Mouse (Mus musculus): ENCODE results near the gene Ghdc. TPM values are rescaled to one million over a fixed set of nuclear protein-coding genes. Genes with fewer than 3 reads are reported as not detected.
A peak's percentile ranks its signal among the peaks of the same experiment; 100 is the strongest.

Gene Ghdc
- polyA plus RNA-seq, 1 experiment from 2014 or later, result 2.4 TPM

GRCm38 (mm10) chr11:100814498-100814897, 43.7 kb upstream of the Ghdc start:
- H3K27ac ChIP-seq (ENCODE audit: low read depth, low read length), result no peak overlapping the region
- H3K9me3 ChIP-seq (ENCODE audit: control insufficient read depth, low read length), result no peaks in the 10 kb centered on the region
- 78% methylated on average over 13 of the region's 13 CpGs for whole genome bisulfite sequencing
- no peak overlapping the region for H3K4me3 ChIP-seq (ENCODE audit: low read depth, low read length)
- no peaks in the 10 kb centered on the region for H3K27me3 ChIP-seq (ENCODE audit: control insufficient read depth, insufficient read depth, low read length)
- H3K4me2 ChIP-seq (ENCODE audit: low read depth), result no peak overlapping the region
- DNase-seq (ENCODE audit: low spot score) (no peak), ATAC-seq (ENCODE audit: insufficient read depth, low FRiP score, low TSS enrichment) (no peak)
- H3K4me1 ChIP-seq (ENCODE audit: control insufficient read depth, insufficient read depth, low read length), result no peaks in the 10 kb centered on the region; the same call in 1 of the 2 replicates
- no peaks in the 10 kb centered on the region for H3K36me3 ChIP-seq (ENCODE audit: control insufficient read depth, insufficient read depth, low read length)
- no peak overlapping the region for H3K9ac ChIP-seq (ENCODE audit: low read length)

- Histone ChIP-seq H3K27ac (ENCODE audit: low read depth, low read length) (no peak overlapping the region), H3K4me1 (ENCODE audit: control insufficient read depth, insufficient read depth, low read length) (no peaks in the 10 kb centered on the region), H3K9ac (ENCODE audit: low read length) (no peak overlapping the region), H3K36me3 (ENCODE audit: control insufficient read depth, insufficient read depth, low read length) (no peaks in the 10 kb centered on the region), H3K4me2 (ENCODE audit: low read depth) (no peak overlapping the region), H3K9me3 (ENCODE audit: control insufficient read depth, low read length) (no peaks in the 10 kb centered on the region), H3K27me3 (ENCODE audit: control insufficient read depth, insufficient read depth, low read length) (no peaks in the 10 kb centered on the region), H3K4me3 (ENCODE audit: low read depth, low read length) (no peak overlapping the region)
- 85% methylated on average over 2 of the region's 2 CpGs for WGBS
- no peak for DNase-seq (ENCODE audit: low spot score)
- ATAC-seq (ENCODE audit: insufficient read depth, low FRiP score, low TSS enrichment), result no peak
Observed at GRCm38 (mm10) chr11:100811132-100811531, 40.4 kb upstream of the Ghdc start.

GRCm38 (mm10) chr11:100810516-100810915, 39.8 kb upstream of the Ghdc start:
- no peaks in the 10 kb centered on the region for H3K27me3 ChIP-seq (ENCODE audit: control insufficient read depth, insufficient read depth, low read length)
- no peak overlapping the region for H3K9ac ChIP-seq (ENCODE audit: low read length)
- 74% methylated on average over 9 of the region's 9 CpGs for WGBS
- H3K4me3 ChIP-seq (ENCODE audit: low read depth, low read length), result no peak overlapping the region
- ATAC-seq (ENCODE audit: insufficient read depth, low FRiP score, low TSS enrichment), result no peak
- no peaks in the 10 kb centered on the region for H3K36me3 ChIP-seq (ENCODE audit: control insufficient read depth, insufficient read depth, low read length)
- no peak overlapping the region for H3K27ac ChIP-seq (ENCODE audit: low read depth, low read length)
- H3K4me1 ChIP-seq (ENCODE audit: control insufficient read depth, insufficient read depth, low read length), result no peaks in the 10 kb centered on the region
- H3K9me3 ChIP-seq (ENCODE audit: control insufficient read depth, low read length), result no peaks in the 10 kb centered on the region
- H3K4me2 ChIP-seq (ENCODE audit: low read depth), result no peak overlapping the region
- DNase-seq (ENCODE audit: low spot score), result no peak

- H3K27ac ChIP-seq (ENCODE audit: low read depth, low read length), result no peak overlapping the region
- H3K36me3 ChIP-seq (ENCODE audit: control insufficient read depth, insufficient read depth, low read length), result no peaks in the 10 kb centered on the region
- no peaks in the 10 kb centered on the region for H3K27me3 ChIP-seq (ENCODE audit: control insufficient read depth, insufficient read depth, low read length)
- ATAC-seq (ENCODE audit: insufficient read depth, low FRiP score, low TSS enrichment) (no peak), DNase-seq (ENCODE audit: low spot score) (no peak)
- no peak overlapping the region for H3K9ac ChIP-seq (ENCODE audit: low read length)
- H3K9me3 ChIP-seq (ENCODE audit: control insufficient read depth, low read length), result no peaks in the 10 kb centered on the region
- no peak overlapping the region for H3K4me3 ChIP-seq (ENCODE audit: low read depth, low read length)
- WGBS, result 78% methylated on average over 20 of the region's 20 CpGs
- no peak overlapping the region for H3K4me2 ChIP-seq (ENCODE audit: low read depth)
- H3K4me1 ChIP-seq (ENCODE audit: control insufficient read depth, insufficient read depth, low read length), result no peaks in the 10 kb centered on the region
Observed at GRCm38 (mm10) chr11:100806380-100807305, 35.9 kb upstream of the Ghdc start.

GRCm38 (mm10) chr11:100805535-100805934, 34.8 kb upstream of the Ghdc start:
- Histone ChIP-seq H3K36me3 (ENCODE audit: control insufficient read depth, insufficient read depth, low read length) (no peaks in the 10 kb centered on the region), H3K27ac (ENCODE audit: low read depth, low read length) (no peak overlapping the region), H3K4me1 (ENCODE audit: control insufficient read depth, insufficient read depth, low read length) (no peaks in the 10 kb centered on the region), H3K9ac (ENCODE audit: low read length) (no peak overlapping the region), H3K27me3 (ENCODE audit: control insufficient read depth, insufficient read depth, low read length) (no peaks in the 10 kb centered on the region), H3K4me2 (ENCODE audit: low read depth) (no peak overlapping the region), H3K4me3 (ENCODE audit: low read depth, low read length) (no peak overlapping the region), H3K9me3 (ENCODE audit: control insufficient read depth, low read length) (no peaks in the 10 kb centered on the region)
- WGBS, result 83% methylated on average over 7 of the region's 7 CpGs
- DNase-seq (ENCODE audit: low spot score) (no peak), ATAC-seq (ENCODE audit: insufficient read depth, low FRiP score, low TSS enrichment) (no peak)

- DNase-seq (ENCODE audit: low spot score) (no peak), ATAC-seq (ENCODE audit: insufficient read depth, low FRiP score, low TSS enrichment) (no peak)
- Histone ChIP-seq H3K36me3 (ENCODE audit: control insufficient read depth, insufficient read depth, low read length) (no peaks in the 10 kb centered on the region), H3K27me3 (ENCODE audit: control insufficient read depth, insufficient read depth, low read length) (no peaks in the 10 kb centered on the region), H3K4me2 (ENCODE audit: low read depth) (no peak overlapping the region), H3K4me1 (ENCODE audit: control insufficient read depth, insufficient read depth, low read length) (0 out of 2 replicates have a peak, but pooled peaks cover 1% of the 10 kb centered on the region), H3K9me3 (ENCODE audit: control insufficient read depth, low read length) (no peaks in the 10 kb centered on the region), H3K4me3 (ENCODE audit: low read depth, low read length) (no peak overlapping the region), H3K27ac (ENCODE audit: low read depth, low read length) (no peak overlapping the region), H3K9ac (ENCODE audit: low read length) (no peak overlapping the region)
- 95% methylated on average over 10 of the region's 10 CpGs for WGBS
Observed at GRCm38 (mm10) chr11:100804409-100804808, 33.7 kb upstream of the Ghdc start.

- 51% methylated on average over 5 of the region's 5 CpGs for WGBS
- Histone ChIP-seq H3K9me3 (ENCODE audit: control insufficient read depth, low read length) (no peaks in the 10 kb centered on the region), H3K27ac (ENCODE audit: low read depth, low read length) (0 out of 2 replicates have a peak overlapping the region, but pooled peaks have one; percentile 20), H3K36me3 (ENCODE audit: control insufficient read depth, insufficient read depth, low read length) (peaks cover 4% of the 10 kb centered on the region; the same call in 1 of the 2 replicates), H3K4me3 (ENCODE audit: low read depth, low read length) (no peak overlapping the region), H3K4me2 (ENCODE audit: low read depth) (no peak overlapping the region), H3K4me1 (ENCODE audit: control insufficient read depth, insufficient read depth, low read length) (0 out of 2 replicates have a peak, but pooled peaks cover 4% of the 10 kb centered on the region), H3K9ac (ENCODE audit: low read length) (no peak overlapping the region), H3K27me3 (ENCODE audit: control insufficient read depth, insufficient read depth, low read length) (no peaks in the 10 kb centered on the region)
- no peak for ATAC-seq (ENCODE audit: insufficient read depth, low FRiP score, low TSS enrichment)
- peak; percentile 44 for DNase-seq (ENCODE audit: low spot score)
Observed at GRCm38 (mm10) chr11:100799426-100799825, 28.7 kb upstream of the Ghdc start.

GRCm38 (mm10) chr11:100796585-100796984, 25.8 kb upstream of the Ghdc start:
- peaks cover 4% of the 10 kb centered on the region; the same call in 1 of the 2 replicates for H3K36me3 ChIP-seq (ENCODE audit: control insufficient read depth, insufficient read depth, low read length)
- WGBS, result 65% methylated on average over 8 of the region's 8 CpGs

GRCm38 (mm10) chr11:100795386-100795785, 24.6 kb upstream of the Ghdc start:
- H3K4me1 ChIP-seq (ENCODE audit: control insufficient read depth, insufficient read depth, low read length), result 0 out of 2 replicates have a peak, but pooled peaks cover 4% of the 10 kb centered on the region
- H3K27me3 ChIP-seq (ENCODE audit: control insufficient read depth, insufficient read depth, low read length), result no peaks in the 10 kb centered on the region
- no peak overlapping the region for H3K9ac ChIP-seq (ENCODE audit: low read length)
- no peak overlapping the region for H3K27ac ChIP-seq (ENCODE audit: low read depth, low read length)
- no peaks in the 10 kb centered on the region for H3K9me3 ChIP-seq (ENCODE audit: control insufficient read depth, low read length)
- no peak overlapping the region for H3K4me2 ChIP-seq (ENCODE audit: low read depth)
- peaks cover 4% of the 10 kb centered on the region; the same call in 1 of the 2 replicates for H3K36me3 ChIP-seq (ENCODE audit: control insufficient read depth, insufficient read depth, low read length)
- DNase-seq (ENCODE audit: low spot score) (no peak), ATAC-seq (ENCODE audit: insufficient read depth, low FRiP score, low TSS enrichment) (no peak)
- 96% methylated on average over 2 of the region's 2 CpGs for WGBS
- H3K4me3 ChIP-seq (ENCODE audit: low read depth, low read length), result no peak overlapping the region

More at GRCm38 (mm10) chr11:100796585-100796984, 25.8 kb upstream of the Ghdc start:
- Histone ChIP-seq H3K27me3 (ENCODE audit: control insufficient read depth, insufficient read depth, low read length) (no peaks in the 10 kb centered on the region), H3K27ac (ENCODE audit: low read depth, low read length) (no peak overlapping the region), H3K9me3 (ENCODE audit: control insufficient read depth, low read length) (no peaks in the 10 kb centered on the region), H3K4me1 (ENCODE audit: control insufficient read depth, insufficient read depth, low read length) (0 out of 2 replicates have a peak, but pooled peaks cover 4% of the 10 kb centered on the region), H3K9ac (ENCODE audit: low read length) (no peak overlapping the region), H3K4me3 (ENCODE audit: low read depth, low read length) (no peak overlapping the region), H3K4me2 (ENCODE audit: low read depth) (no peak overlapping the region)
- ATAC-seq (ENCODE audit: insufficient read depth, low FRiP score, low TSS enrichment) (no peak), DNase-seq (ENCODE audit: low spot score) (no peak)
